Mouse (Mus musculus) cortical plate, adult 2 months (tissue): Measurements from ENCODE around the gene Nudt4. TPM values are rescaled to one million over a fixed set of nuclear protein-coding genes. Genes with fewer than 3 reads are reported as not detected.

Experiments used
- H3K27ac ChIP-seq: fragments of 200-500 bp; 2 replicates; pipeline ENCODE4 v1.5.1; 2012; ENCODE audit warnings: low read length, control low read depth, inconsistent platforms; ENCODE audit not compliant: insufficient read depth
- H3K4me1 ChIP-seq: fragments of 200-500 bp; 2 replicates; pipeline ENCODE4 v1.6.1; 2011; ENCODE audit warnings: low read length; ENCODE audit not compliant: control insufficient read depth, insufficient read depth
- H3K4me3 ChIP-seq: fragments of 200-500 bp; 2 replicates; pipeline ENCODE4 v1.5.1; 2011; ENCODE audit warnings: mild to moderate bottlenecking, low read length, control low read depth; ENCODE audit not compliant: insufficient read depth
- CTCF ChIP-seq: fragments of 200-500 bp; IDR thresholded peaks from 2 replicates; pipeline ENCODE4 v1.5.1; 2011; ENCODE audit warnings: mild to moderate bottlenecking, control low read depth, low read length; ENCODE audit not compliant: insufficient read depth; ENCODE audit errors: extremely low read depth
- POLR2A ChIP-seq: fragments of 200-500 bp; IDR thresholded peaks from 2 replicates; pipeline ENCODE4 v1.6.1; 2011; ENCODE audit warnings: mild to moderate bottlenecking, low read length, control low read depth; ENCODE audit not compliant: insufficient read depth; ENCODE audit errors: extremely low read depth
- polyA plus RNA-seq: library from polyadenylated mRNA; depleted of rRNA; stranded (reverse); fragments of >200 nt; gene quantifications from 2 replicates; pipeline ENCODE4 v1.2.3, GENCODE M21; 2012

Nudt4 gene
- polyA plus RNA-seq, 1 experiment = 116 TPM

DNA sequence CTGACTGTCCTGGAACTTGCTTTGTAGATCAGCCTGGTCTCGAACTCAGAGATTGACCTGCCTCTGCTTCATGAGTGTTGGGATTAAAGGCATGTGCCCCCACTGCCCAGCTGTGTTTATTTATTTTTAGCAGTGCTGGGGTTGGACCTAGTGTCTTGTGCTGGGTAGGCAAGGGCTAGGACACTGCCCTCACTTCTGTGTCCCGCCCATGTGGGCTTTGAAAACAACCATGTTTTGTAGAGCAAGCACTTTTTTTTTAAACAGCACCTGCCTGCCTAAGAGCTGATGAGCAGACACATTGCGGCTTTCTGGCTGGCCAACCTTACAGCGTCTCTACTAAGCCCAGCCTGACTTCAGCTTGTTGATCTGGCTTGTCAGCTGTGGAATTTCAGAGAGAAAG, 27.3 kb upstream of the Nudt4 start:
- Histone ChIP-seq H3K4me3 (no peak overlapping the region), H3K4me1 (no peaks in the 10 kb centered on the region), H3K27ac (no peak overlapping the region)
- TF ChIP-seq CTCF = no peak

DNA sequence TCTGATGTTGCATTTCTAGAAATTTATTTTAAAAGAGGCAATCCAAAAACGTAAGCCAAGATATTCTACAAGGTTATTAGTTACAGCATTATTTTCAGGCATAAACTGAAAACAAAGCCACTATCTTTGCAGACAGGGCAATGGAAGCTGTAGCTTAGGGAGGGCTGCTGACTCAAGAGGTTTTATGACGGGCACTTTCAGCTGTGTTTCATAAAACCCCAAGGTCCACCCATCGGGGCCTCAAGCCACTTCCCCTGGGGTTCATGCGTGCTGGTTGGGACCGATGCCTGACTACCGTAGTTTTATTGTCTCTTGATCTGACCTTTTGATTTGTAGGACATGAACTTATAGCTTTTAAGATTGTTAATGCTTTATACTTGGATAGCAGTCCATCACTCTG, 26.2 kb upstream of the Nudt4 start:
- no peak for TF ChIP-seq POLR2A
- no peak for TF ChIP-seq CTCF
- H3K4me3 ChIP-seq = no peak overlapping the region
- H3K27ac ChIP-seq = no peak overlapping the region
- no peaks in the 10 kb centered on the region for H3K4me1 ChIP-seq

DNA sequence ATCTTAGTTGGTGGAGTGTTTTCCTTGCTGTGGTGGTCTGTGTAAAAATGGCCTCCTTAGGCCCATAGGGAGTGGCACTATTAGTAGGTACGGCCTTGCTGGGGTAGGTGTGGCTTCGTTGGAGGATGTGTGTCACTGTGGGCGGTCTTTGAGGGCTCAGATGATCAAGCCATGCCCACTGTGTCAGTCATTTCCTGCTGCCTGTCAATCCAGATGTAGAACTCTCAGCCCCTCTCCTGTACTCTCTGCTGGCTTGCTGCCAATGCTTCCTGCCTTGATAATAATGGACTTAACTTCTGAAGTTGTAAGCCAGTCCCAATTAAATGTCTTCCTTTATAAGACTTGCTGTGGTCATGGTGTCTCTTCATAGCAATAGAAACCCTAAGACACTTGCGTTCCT, 25.2 kb upstream of the Nudt4 start:
- H3K4me1 ChIP-seq = no peaks in the 10 kb centered on the region
- no peak overlapping the region for H3K4me3 ChIP-seq
- H3K27ac ChIP-seq = no peak overlapping the region
- TF ChIP-seq POLR2A (no peak), CTCF (no peak)

DNA sequence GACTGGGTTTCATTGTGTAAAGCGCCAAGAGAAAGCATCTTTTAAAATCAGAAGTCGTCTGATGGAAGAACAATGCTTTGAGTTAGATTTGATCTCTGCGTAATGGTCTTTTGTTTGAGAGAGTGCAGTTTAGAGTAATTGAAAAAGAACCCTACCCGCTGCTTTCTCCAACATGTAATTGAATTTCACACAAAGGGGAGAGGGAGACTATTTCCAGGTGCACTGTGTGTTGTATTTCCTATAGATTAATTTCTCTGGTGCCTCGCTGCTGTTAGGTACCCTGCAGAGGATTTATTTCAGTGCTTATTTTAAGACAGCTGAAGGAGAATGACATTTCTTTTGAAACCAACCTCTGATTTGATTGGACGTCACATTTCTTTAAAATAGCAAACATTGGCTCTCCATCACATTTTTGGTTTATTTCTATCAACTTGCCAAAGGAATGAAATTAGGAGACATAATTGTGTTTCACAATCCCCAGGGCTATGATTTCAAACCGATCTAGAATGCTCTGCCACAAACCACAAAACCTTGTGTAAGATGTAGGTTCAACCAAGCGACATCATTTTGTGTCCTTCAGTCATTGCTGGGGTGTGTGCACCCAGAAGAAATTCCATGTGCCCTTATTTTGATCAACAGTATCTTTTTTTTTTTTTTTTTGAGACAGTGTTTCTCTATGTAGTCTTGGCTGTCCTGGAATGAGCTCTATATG, 23.7 kb upstream of the Nudt4 start:
- Histone ChIP-seq H3K27ac (no peak overlapping the region), H3K4me1 (no peaks in the 10 kb centered on the region), H3K4me3 (no peak overlapping the region)
- TF ChIP-seq POLR2A (no peak), CTCF (no peak)

DNA sequence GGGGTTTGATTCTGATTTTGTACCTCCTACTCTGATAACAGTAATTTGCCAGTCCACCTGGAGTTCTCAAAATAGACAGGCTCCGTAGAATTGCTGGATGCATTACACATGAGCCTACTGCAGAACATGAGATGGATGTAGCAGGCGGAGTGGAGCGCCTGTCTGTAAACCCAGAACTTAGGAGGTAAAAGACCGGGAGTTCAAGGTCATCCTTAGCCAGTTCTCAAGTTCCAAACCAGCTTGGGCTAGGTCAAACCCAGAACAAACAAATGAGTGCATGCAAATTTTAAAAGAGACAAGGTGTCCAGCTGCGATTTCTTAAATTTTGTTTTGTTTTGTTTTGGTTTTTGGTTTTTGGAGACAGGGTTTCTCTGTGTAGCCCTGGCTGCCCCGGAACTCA, 21.6 kb upstream of the Nudt4 start:
- H3K4me3 ChIP-seq = no peak overlapping the region
- no peaks in the 10 kb centered on the region for H3K4me1 ChIP-seq
- H3K27ac ChIP-seq = no peak overlapping the region
- TF ChIP-seq POLR2A (no peak), CTCF (no peak)

DNA sequence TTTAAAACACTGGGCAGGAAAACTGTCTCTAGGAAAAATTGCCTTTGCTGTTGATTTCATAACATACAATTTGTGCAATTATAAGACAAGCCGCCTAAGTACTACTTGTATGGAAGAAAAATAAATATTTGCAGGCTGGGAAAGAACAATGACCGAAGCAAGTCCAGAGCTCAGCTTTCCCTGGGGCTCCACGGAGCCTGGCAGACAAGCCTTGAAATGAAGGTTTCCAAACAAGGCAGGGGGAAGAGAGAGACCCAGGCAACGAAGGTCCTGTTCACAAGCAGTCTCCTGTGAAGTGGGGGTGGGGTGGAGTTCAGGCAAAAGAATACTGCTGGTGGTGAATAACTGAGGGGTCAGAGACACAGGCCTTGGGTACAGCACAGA, 13.6 kb upstream of the Nudt4 start:
- Histone ChIP-seq H3K27ac (no peak overlapping the region), H3K4me3 (no peak overlapping the region), H3K4me1 (no peaks in the 10 kb centered on the region)
- TF ChIP-seq POLR2A = no peak

DNA sequence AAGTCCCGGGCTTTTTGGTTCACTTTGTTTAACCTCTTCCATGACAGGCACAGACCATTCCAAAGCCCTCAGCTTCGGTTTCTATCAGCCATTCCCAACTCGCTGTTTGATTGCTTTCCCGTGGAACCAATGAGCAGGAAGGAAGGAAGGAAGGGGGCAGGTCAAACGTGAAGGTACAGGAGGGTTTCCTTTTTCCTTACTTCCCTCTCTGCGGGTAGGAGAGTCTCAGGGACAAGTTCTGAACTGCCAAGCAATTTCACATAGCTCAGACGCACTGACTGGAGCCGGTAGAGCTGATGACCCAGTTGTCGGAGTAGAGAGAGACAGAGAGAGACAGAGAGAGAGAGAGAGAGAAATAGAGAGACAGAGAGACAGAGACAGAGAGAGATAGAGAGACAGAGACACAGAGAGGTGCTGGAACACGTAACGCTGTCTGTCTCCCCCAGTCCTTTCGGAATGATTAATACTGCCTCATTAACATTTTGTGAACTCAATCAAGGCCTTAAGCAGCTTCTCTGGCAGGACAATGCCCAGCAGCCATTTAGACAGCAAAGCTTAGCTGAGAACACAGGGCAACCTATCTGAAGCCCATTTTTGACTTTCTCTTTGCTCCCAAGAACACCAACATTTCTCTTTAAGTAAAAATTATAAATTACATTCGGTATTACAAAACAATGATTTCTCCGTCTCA, 13.1 kb upstream of the Nudt4 start:
- H3K4me1 ChIP-seq = no peaks in the 10 kb centered on the region
- no peak for TF ChIP-seq POLR2A
- no peak for TF ChIP-seq CTCF
- H3K27ac ChIP-seq = no peak overlapping the region
- no peak overlapping the region for H3K4me3 ChIP-seq

DNA sequence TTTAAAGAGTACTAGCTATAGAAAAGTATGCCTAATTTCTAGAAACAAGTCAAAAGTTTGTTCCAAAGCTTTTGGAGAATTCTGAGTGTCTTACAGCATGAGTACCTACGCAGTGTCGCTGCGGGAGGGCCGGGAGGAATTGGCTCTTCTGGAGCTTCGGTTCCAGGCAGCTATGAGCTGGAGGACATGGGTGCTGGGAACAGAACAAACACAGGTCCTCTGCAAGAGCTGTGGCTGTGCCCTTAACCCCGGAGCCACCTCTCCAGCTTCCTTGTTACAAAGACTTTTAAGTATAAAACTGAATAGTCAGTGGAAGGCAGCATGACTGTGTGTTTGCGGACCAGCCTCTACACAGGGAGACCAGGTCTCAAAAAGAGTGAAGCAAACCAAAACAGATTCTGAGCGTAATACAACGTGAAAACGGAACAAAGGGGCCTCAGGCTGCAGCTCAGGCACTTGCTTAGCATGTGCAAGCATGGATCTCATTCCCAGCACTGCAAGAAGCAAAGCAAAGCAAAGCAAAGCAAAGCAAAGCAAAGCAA, 12.0 kb upstream of the Nudt4 start:
- Histone ChIP-seq H3K27ac (no peak overlapping the region), H3K4me3 (no peak overlapping the region), H3K4me1 (no peaks in the 10 kb centered on the region)
- no peak for TF ChIP-seq CTCF
- TF ChIP-seq POLR2A = no peak

DNA sequence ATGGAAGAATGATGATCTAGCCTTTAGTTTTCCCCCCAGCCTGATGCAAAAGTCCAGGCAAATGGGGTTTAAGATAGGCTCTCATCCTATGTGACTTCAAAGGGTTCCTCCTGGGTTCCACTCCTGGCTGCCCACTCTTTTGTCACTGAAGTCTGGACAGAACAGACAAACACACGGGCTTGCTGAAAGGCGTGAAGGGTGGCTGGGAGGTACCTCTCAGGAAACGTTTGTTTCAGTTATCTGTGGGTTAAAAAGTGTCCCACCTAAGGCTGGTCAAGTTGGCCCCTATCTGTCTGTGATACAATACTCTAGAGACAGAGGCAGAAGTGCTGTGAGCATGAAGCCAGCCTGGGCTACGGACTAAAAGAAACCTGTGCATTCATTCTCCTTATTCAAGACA, 11.0 kb upstream of the Nudt4 start:
- H3K4me1 ChIP-seq = no peaks in the 10 kb centered on the region
- H3K27ac ChIP-seq = no peak overlapping the region
- TF ChIP-seq POLR2A = no peak
- TF ChIP-seq CTCF = no peak
- no peak overlapping the region for H3K4me3 ChIP-seq

DNA sequence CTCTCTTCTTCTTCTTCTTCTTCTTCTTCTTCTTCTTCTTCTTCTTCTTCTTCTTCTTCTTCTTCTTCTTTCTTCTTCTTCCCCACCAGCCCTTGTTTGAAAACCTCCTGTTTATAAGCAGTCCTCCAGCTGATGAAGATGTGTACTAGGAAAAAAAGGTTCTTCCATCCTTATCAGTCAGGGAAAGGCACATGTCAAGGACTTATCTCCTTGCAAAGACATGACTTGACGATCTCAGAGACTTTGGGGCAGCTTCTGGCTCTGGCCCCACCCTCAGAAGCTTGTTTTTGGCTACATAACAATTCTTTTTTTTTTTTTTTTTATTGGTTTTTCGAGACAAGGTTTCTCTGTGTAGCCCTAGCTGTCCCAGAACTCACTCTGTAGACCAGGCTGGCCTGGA, 5.5 kb upstream of the Nudt4 start:
- TF ChIP-seq CTCF = no peak
- TF ChIP-seq POLR2A = no peak
- Histone ChIP-seq H3K4me3 (no peak overlapping the region), H3K4me1 (peaks cover 3% of the 10 kb centered on the region), H3K27ac (no peak overlapping the region)
